Mouse (Mus musculus) kidney, postnatal 25 days (tissue): ENCODE data around the gene Olfr1276.

Experiments used
- DNase-seq, 2 experiments: peaks; one replicate each; pipeline ENCODE4 v3.0.0; 2021; ENCODE audit warnings: mixed read lengths in 2 of 2

Gene Olfr1276

DNA sequence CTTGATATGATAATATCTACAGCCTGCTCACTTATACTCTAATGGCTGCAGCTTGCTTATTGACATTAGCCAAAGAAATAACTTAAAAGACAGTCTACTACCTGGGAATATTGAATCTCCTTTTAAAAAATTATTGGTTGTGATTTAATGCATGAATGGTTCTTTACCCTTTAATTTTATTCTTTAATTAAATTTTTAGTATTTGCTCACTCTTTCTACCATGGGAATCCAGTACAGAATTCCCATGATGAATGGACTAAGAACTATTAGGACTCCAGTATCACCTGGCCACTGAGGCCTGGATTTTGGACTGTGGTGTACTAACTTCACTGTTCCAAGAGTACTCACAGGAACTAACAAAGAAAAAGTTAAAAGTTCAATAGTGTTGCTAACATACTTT lies at the start of gene Olfr1276:
Olfr1276 (plus strand) TSS at position 301 of the 400 bp plus-strand sequence.
- DNase-seq = no peak

DNA sequence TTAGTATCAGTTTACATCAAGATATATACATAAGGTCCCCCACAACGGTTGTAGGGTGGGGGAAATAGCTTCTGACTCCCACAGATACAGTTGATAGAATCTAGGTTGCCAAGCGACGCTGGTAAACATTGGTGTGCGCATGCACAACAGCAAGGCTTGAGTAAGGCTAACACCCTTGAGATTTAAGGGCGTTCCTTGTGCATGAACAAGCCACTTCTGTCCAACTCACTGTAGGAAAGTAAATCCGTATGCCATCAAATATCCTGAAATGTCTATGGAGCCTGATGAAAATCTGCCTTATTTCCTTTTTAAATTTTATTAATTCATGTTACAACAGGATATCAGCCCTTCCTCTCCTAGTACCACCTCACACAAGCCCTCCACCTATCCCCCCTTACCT lies 24.8 kb upstream of the Olfr1276 start, which contains the start of gene 4930430A15Rik:
4930430A15Rik (minus strand) TSS at position 101 of the 400 bp plus-strand sequence.
- no peak for DNase-seq

DNA sequence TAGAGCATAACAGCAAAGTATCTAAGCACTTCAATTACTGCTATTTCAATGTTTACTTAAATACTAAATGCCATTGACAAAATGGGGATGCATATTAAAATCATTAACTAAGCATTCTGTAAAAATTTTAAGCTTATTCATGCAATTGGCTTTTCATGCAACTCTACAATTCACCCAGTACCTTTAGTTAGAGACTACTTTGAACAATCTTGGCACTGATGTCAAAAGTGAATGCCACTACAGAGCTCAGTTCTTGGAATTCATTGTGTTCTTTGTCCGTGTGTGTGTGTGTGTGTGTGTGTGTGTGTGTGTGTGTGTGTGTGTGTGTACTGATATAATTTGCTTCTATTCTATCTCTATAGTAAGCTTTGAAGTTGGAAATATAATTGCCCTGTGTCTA lies 19.1 kb upstream of the Olfr1276 start, which contains the start of gene Olfr1275:
Olfr1275 (minus strand) TSS at position 101 of the 400 bp plus-strand sequence.
- DNase-seq = no peak

DNA sequence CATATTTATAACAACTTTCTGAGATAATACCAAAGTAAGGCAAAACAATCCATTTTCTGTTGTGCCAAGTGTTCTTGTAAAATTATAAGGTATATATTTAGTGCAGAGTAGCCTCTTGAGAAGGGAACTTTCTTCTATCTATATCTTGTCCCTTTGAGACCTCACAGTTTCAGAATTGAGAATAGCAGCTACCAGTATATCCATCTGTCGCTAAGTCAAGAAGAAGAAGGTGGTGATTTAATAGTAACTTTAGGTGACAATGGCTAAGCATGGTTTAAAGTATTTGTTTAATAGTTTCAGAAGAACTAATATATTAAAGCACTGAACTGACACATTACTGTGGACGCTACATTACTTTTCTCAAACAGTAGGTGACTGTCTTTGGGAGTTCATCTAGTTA lies 19.7 kb downstream of the Olfr1276 start, which contains the start of gene Olfr1277:
Olfr1277 (minus strand) TSS at position 101 of the 400 bp plus-strand sequence.
- DNase-seq = no peak

DNA sequence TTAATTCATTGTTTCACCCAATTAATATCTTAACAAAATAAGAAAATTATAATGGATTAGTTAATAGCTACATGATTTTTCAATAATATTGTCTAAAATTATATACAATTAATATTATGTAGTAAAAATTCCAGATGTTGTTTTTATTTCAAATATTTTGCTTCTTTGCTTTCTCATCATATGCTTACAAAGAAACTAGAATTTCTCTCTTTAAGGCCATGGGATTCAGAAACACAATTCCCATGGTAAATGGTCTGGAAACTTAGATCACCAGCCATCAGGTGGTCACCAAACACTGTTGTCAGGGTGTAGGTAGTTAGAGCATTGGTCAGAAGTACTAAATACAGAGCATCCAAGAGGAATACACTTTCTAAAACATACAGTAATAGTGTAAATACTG lies 35.5 kb downstream of the Olfr1276 start, which contains the start of gene Olfr1278:
Olfr1278 (plus strand) TSS at position 301 of the 400 bp plus-strand sequence.
- DNase-seq = no peak

DNA sequence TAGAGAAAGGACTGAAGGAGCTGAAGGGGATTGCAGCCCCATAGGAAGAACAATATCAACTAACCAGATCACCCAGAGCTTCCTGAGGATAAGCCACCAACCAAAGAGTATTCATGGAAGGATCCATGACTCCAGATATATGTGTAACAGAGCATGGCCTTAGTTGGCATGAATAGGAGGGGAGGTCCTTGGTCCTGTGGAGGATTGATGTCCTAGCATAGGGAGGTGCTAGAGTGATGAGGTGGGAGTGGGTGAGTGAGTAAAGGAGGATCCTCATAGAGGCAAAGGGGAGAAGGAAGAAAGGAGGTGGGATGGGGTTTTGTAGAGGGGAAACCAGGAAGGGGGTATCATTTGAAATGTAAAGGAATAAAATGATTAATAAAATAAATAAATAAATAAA lies 44.2 kb downstream of the Olfr1276 start:
- DNase-seq = no peak

DNA sequence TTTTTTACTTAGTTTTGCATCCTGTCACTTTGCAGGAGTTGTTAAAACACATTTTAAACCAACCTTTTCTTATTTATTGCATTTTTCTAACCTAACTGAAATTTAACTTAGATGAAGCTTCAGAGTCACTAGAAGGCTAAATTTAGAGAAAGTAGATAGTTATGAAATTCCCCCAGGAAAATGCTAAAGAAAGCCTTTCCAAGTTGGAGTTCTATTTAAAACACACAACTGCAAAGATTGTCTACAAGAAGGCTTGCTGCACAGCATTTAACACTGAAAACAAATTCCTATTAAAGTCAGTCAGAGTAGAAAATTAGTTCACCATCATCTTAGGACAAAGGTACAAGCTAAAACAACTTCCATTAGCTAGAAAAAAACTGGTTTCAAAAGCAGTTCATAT lies 46.1 kb downstream of the Olfr1276 start, which contains the start of gene Olfr1279:
Olfr1279 (plus strand) TSS at position 262 of the 400 bp plus-strand sequence.
- no peak for DNase-seq
